Mouse (Mus musculus): ENCODE measurements at regions not wholly inside any gene's neighbourhood (a gene's known extent, or its start where the extent isn't known, plus 50 kb on each side); places are given as distances from the start of the nearest gene placed in this dataset.
A peak's percentile ranks its signal among the peaks of the same experiment; 100 is the strongest.

GRCm38 (mm10) chr11:64895804-64896466, 82.9 kb upstream of the Elac2 start:
- Histone ChIP-seq H3K36me3 (ENCODE audit: control insufficient read depth, insufficient read depth, low read length) (no peaks in the 10 kb centered on the region), H3K9ac (ENCODE audit: low read length) (no peak overlapping the region), H3K9me3 (ENCODE audit: control insufficient read depth, low read length) (no peaks in the 10 kb centered on the region), H3K4me3 (ENCODE audit: low read depth, low read length) (no peak overlapping the region), H3K4me1 (ENCODE audit: control insufficient read depth, insufficient read depth, low read length) (no peaks in the 10 kb centered on the region; the same call in 1 of the 2 replicates), H3K27ac (ENCODE audit: low read depth, low read length) (no peak overlapping the region), H3K27me3 (ENCODE audit: control insufficient read depth, insufficient read depth, low read length) (no peaks in the 10 kb centered on the region), H3K4me2 (ENCODE audit: low read depth) (no peak overlapping the region)
- WGBS, result 84% methylated on average over 14 of the region's 14 CpGs
- ATAC-seq (ENCODE audit: insufficient read depth, low FRiP score, low TSS enrichment) (no peak), DNase-seq (ENCODE audit: low spot score) (no peak)

GRCm38 (mm10) chr11:64898758-64899586, 79.9 kb upstream of the Elac2 start:
- Histone ChIP-seq H3K4me3 (ENCODE audit: low read depth, low read length) (no peak overlapping the region), H3K36me3 (ENCODE audit: control insufficient read depth, insufficient read depth, low read length) (no peaks in the 10 kb centered on the region), H3K27ac (ENCODE audit: low read depth, low read length) (no peak overlapping the region), H3K9ac (ENCODE audit: low read length) (no peak overlapping the region), H3K27me3 (ENCODE audit: control insufficient read depth, insufficient read depth, low read length) (no peaks in the 10 kb centered on the region), H3K9me3 (ENCODE audit: control insufficient read depth, low read length) (no peaks in the 10 kb centered on the region), H3K4me1 (ENCODE audit: control insufficient read depth, insufficient read depth, low read length) (no peaks in the 10 kb centered on the region; the same call in 1 of the 2 replicates), H3K4me2 (ENCODE audit: low read depth) (no peak overlapping the region)
- 33% methylated on average over 17 of the region's 17 CpGs for WGBS
- ATAC-seq (ENCODE audit: insufficient read depth, low FRiP score, low TSS enrichment), result no peak
- DNase-seq (ENCODE audit: low spot score), result peak; percentile 81

- no peak overlapping the region for H3K27ac ChIP-seq (ENCODE audit: low read depth, low read length)
- no peak for DNase-seq (ENCODE audit: low spot score)
- no peak overlapping the region for H3K4me3 ChIP-seq (ENCODE audit: low read depth, low read length)
- H3K4me2 ChIP-seq (ENCODE audit: low read depth), result no peak overlapping the region
- WGBS, result 32% methylated on average over 15 of the region's 15 CpGs
- no peak for ATAC-seq (ENCODE audit: insufficient read depth, low FRiP score, low TSS enrichment)
- no peaks in the 10 kb centered on the region for H3K36me3 ChIP-seq (ENCODE audit: control insufficient read depth, insufficient read depth, low read length)
- H3K9me3 ChIP-seq (ENCODE audit: control insufficient read depth, low read length), result no peaks in the 10 kb centered on the region
- H3K9ac ChIP-seq (ENCODE audit: low read length), result no peak overlapping the region
- no peaks in the 10 kb centered on the region; the same call in 1 of the 2 replicates for H3K4me1 ChIP-seq (ENCODE audit: control insufficient read depth, insufficient read depth, low read length)
- H3K27me3 ChIP-seq (ENCODE audit: control insufficient read depth, insufficient read depth, low read length), result no peaks in the 10 kb centered on the region
Measured at GRCm38 (mm10) chr11:64899587-64900278, 79.1 kb upstream of the Elac2 start.

DNA sequence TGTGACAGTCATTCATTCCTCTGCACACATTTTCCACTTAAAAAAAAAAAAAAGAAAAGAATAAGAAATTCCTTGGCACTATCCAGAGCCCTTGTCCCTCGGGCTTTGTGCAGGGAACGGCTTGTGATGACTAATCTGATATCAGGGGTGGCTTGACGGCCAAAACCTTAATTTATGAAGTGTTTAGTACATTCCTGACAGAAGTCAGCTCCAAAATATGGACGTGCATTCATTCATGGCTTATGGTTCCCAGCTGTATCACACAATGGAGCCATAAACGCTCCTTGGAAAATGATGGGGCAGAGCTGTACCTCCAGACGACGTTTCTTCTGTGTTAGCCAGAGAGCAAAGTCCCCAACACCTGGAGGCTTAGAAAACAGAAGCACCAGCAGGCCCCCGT, 62.1 kb upstream of the Elac2 start:
- no peak for ATAC-seq (ENCODE audit: insufficient read depth, low FRiP score, low TSS enrichment)
- 71% methylated on average over 8 of the region's 8 CpGs for WGBS
- H3K27me3 ChIP-seq (ENCODE audit: control insufficient read depth, insufficient read depth, low read length), result no peaks in the 10 kb centered on the region
- H3K27ac ChIP-seq (ENCODE audit: low read depth, low read length), result no peak overlapping the region
- no peak for DNase-seq (ENCODE audit: low spot score)
- no peaks in the 10 kb centered on the region for H3K4me1 ChIP-seq (ENCODE audit: control insufficient read depth, insufficient read depth, low read length)
- H3K4me3 ChIP-seq (ENCODE audit: low read depth, low read length), result no peak overlapping the region
- no peak overlapping the region for H3K4me2 ChIP-seq (ENCODE audit: low read depth)
- H3K36me3 ChIP-seq (ENCODE audit: control insufficient read depth, insufficient read depth, low read length), result no peaks in the 10 kb centered on the region
- no peaks in the 10 kb centered on the region for H3K9me3 ChIP-seq (ENCODE audit: control insufficient read depth, low read length)
- H3K9ac ChIP-seq (ENCODE audit: low read length), result no peak overlapping the region

- ATAC-seq (ENCODE audit: insufficient read depth, low FRiP score, low TSS enrichment), result no peak
- WGBS, result 89% methylated on average over 4 of the region's 4 CpGs
Measured at GRCm38 (mm10) chr11:64917301-64917700, 61.5 kb upstream of the Elac2 start.

GRCm38 (mm10) chr11:64924989-64925388, 53.8 kb upstream of the Elac2 start:
- H3K4me3 ChIP-seq (ENCODE audit: low read depth, low read length), result no peak overlapping the region
- H3K27me3 ChIP-seq (ENCODE audit: control insufficient read depth, insufficient read depth, low read length), result no peaks in the 10 kb centered on the region
- no peak overlapping the region for H3K4me2 ChIP-seq (ENCODE audit: low read depth)
- H3K9ac ChIP-seq (ENCODE audit: low read length), result no peak overlapping the region
- no peak overlapping the region for H3K27ac ChIP-seq (ENCODE audit: low read depth, low read length)
- DNase-seq (ENCODE audit: low spot score), result no peak
- no peaks in the 10 kb centered on the region for H3K36me3 ChIP-seq (ENCODE audit: control insufficient read depth, insufficient read depth, low read length)
- H3K4me1 ChIP-seq (ENCODE audit: control insufficient read depth, insufficient read depth, low read length), result no peaks in the 10 kb centered on the region
- H3K9me3 ChIP-seq (ENCODE audit: control insufficient read depth, low read length), result no peaks in the 10 kb centered on the region
- WGBS, result 79% methylated on average over 2 of the region's 2 CpGs
- no peak for ATAC-seq (ENCODE audit: insufficient read depth, low FRiP score, low TSS enrichment)

More at GRCm38 (mm10) chr11:64917301-64917700, 61.5 kb upstream of the Elac2 start:
- no peak for DNase-seq (ENCODE audit: low spot score)
- Histone ChIP-seq H3K9me3 (ENCODE audit: control insufficient read depth, low read length) (no peaks in the 10 kb centered on the region), H3K27ac (ENCODE audit: low read depth, low read length) (no peak overlapping the region), H3K9ac (ENCODE audit: low read length) (no peak overlapping the region), H3K27me3 (ENCODE audit: control insufficient read depth, insufficient read depth, low read length) (no peaks in the 10 kb centered on the region), H3K4me1 (ENCODE audit: control insufficient read depth, insufficient read depth, low read length) (no peaks in the 10 kb centered on the region), H3K4me3 (ENCODE audit: low read depth, low read length) (no peak overlapping the region), H3K36me3 (ENCODE audit: control insufficient read depth, insufficient read depth, low read length) (no peaks in the 10 kb centered on the region), H3K4me2 (ENCODE audit: low read depth) (no peak overlapping the region)

- Histone ChIP-seq H3K27me3 (ENCODE audit: control insufficient read depth, insufficient read depth, low read length) (no peaks in the 10 kb centered on the region), H3K4me3 (ENCODE audit: low read depth, low read length) (no peak overlapping the region), H3K4me2 (ENCODE audit: low read depth) (no peak overlapping the region), H3K4me1 (ENCODE audit: control insufficient read depth, insufficient read depth, low read length) (no peaks in the 10 kb centered on the region), H3K9ac (ENCODE audit: low read length) (no peak overlapping the region), H3K36me3 (ENCODE audit: control insufficient read depth, insufficient read depth, low read length) (no peaks in the 10 kb centered on the region), H3K27ac (ENCODE audit: low read depth, low read length) (no peak overlapping the region), H3K9me3 (ENCODE audit: control insufficient read depth, low read length) (no peaks in the 10 kb centered on the region)
- WGBS, result 82% methylated on average over 1 of the region's 1 CpGs
- no peak for DNase-seq (ENCODE audit: low spot score)
- no peak for ATAC-seq (ENCODE audit: insufficient read depth, low FRiP score, low TSS enrichment)
Measured at GRCm38 (mm10) chr11:64925970-64926369, 52.9 kb upstream of the Elac2 start.
